Mouse (Mus musculus): ENCODE results near the gene Higd1b. TPM values are rescaled to one million over a fixed set of nuclear protein-coding genes. Genes with fewer than 3 reads are reported as not detected.

Higd1b gene
- total and polyA plus RNA-seq, 3 experiments: not detected

DNA sequence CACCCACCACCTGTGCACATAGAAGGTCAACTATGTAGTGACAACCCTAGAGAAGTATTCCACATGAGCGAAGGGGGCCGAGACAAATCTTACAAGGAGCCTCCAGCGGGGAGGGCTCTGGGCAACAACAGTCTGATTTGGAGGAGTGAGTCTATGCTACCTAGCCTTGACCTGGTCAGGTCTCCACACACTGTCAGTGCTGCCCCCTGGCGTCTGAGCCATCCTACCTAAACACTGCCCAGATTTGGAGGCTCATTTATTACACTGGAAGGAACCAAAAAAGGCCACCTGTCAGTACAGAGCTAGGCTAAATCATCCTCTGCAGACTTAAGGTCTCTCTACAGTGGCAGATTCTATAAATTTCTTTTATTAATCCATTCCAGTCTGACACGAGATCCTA, 16.2 kb downstream of the Higd1b start:
- Histone ChIP-seq H3K4me1 (ENCODE audit: control insufficient read depth in 1 of 2, insufficient read depth in 2 of 2) (no peaks in the 10 kb centered on the region), H3K79me2 (replicated peaks; ENCODE audit: control insufficient read depth, extremely low read depth, insufficient read depth, poor library complexity, severe bottlenecking) (no peaks in the 10 kb centered on the region), H3K4me2 (ENCODE audit: insufficient read depth, low read depth, poor library complexity, severe bottlenecking) (no peak overlapping the region), H3K9me3 (replicated peaks; ENCODE audit: low read length) (no peaks in the 10 kb centered on the region), H3K4me3 (replicated peaks in 1 of 3; ENCODE audit: low read depth in 2 of 3, low read length in 2 of 3, poor library complexity in 1 of 3) (no peak overlapping the region), H3K36me3 (replicated peaks in 1 of 2; ENCODE audit: control insufficient read depth in 1 of 2, insufficient read depth in 1 of 2, low read length in 1 of 2) (peaks cover 86 to 98% of the 10 kb centered on the region in 2 experiments), H3K27ac (ENCODE audit: insufficient read depth, low read depth) (no peak overlapping the region), H3K9ac (ENCODE audit: insufficient read depth, low read depth) (no peak overlapping the region), H3K27me3 (replicated peaks) (no peaks in the 10 kb centered on the region)
- dilution Hi-C loops (cut with MboI; ENCODE audit: extremely low pct_ligation_motif_present, extremely low pct_unique_long_range_greater_than_20kb, low sequenced_read_pairs) (no loop called here), in situ Hi-C loops (cut with MboI; ENCODE audit: low pct_ligation_motif_present, low pct_unique_long_range_greater_than_20kb, low sequenced_read_pairs) (no loop called here)
- DNase-seq (ENCODE audit: extremely low read depth): peak; percentile 48
- TF ChIP-seq CTCF (conservative IDR thresholded peaks at IDR 0.05 in 1 of 2, IDR thresholded peaks at IDR 0.05 in 1 of 2; ENCODE audit: low read depth in 2 of 2, low read length in 2 of 2) (peak; percentile 61 to 73; a peak in 3 of 4 replicates), KAT2A (IDR thresholded peaks at IDR 0.05; ENCODE audit: insufficient replicate concordance, low read length) (no peak), IRF4 (IDR thresholded peaks at IDR 0.05; ENCODE audit: low read depth, low read length) (no peak), JUND (conservative IDR thresholded peaks at IDR 0.05; ENCODE audit: low read depth, low read length) (no peak), SMC3 (IDR thresholded peaks at IDR 0.05; ENCODE audit: low read depth, low read length) (peak; percentile 80), RAD21 (IDR thresholded peaks at IDR 0.05; ENCODE audit: low read depth, low read length) (peak; percentile 26)

GRCm38 (mm10) chr11:102853760-102854159, 18.1 kb downstream of the Higd1b start:
- Histone ChIP-seq H3K4me1 (ENCODE audit: control insufficient read depth in 1 of 2, insufficient read depth in 2 of 2) (no peaks in the 10 kb centered on the region), H3K36me3 (replicated peaks in 1 of 2; ENCODE audit: control insufficient read depth in 1 of 2, insufficient read depth in 1 of 2, low read length in 1 of 2) (peaks cover 85 to 97% of the 10 kb centered on the region in 2 experiments), H3K27ac (ENCODE audit: insufficient read depth, low read depth) (no peak overlapping the region), H3K4me2 (ENCODE audit: insufficient read depth, low read depth, poor library complexity, severe bottlenecking) (no peak overlapping the region), H3K9me3 (replicated peaks; ENCODE audit: low read length) (no peaks in the 10 kb centered on the region), H3K4me3 (replicated peaks in 1 of 3; ENCODE audit: low read depth in 2 of 3, low read length in 2 of 3, poor library complexity in 1 of 3) (no peak overlapping the region), H3K79me2 (replicated peaks; ENCODE audit: control insufficient read depth, extremely low read depth, insufficient read depth, poor library complexity, severe bottlenecking) (no peaks in the 10 kb centered on the region), H3K27me3 (replicated peaks) (no peaks in the 10 kb centered on the region), H3K9ac (ENCODE audit: insufficient read depth, low read depth) (no peak overlapping the region)
- in situ Hi-C loops (cut with MboI; ENCODE audit: low pct_ligation_motif_present, low pct_unique_long_range_greater_than_20kb, low sequenced_read_pairs): no loop called here
- DNase-seq (ENCODE audit: extremely low read depth): peak; percentile 15
- TF ChIP-seq SMC3 (IDR thresholded peaks at IDR 0.05; ENCODE audit: low read depth, low read length): peak; percentile 26; the same call in 1 of the 2 replicates
- TF ChIP-seq MAFK (IDR thresholded peaks at IDR 0.05; ENCODE audit: insufficient replicate concordance, low read length): no peak
- no peak for TF ChIP-seq UBTF (IDR thresholded peaks at IDR 0.05; ENCODE audit: low read depth, low read length)
- TF ChIP-seq USF1 (IDR thresholded peaks at IDR 0.05; ENCODE audit: low read depth, low read length): no peak
- no peak for TF ChIP-seq CHD2 (IDR thresholded peaks at IDR 0.05; ENCODE audit: low read length)
- TF ChIP-seq CTCF (conservative IDR thresholded peaks at IDR 0.05 in 1 of 2, IDR thresholded peaks at IDR 0.05 in 1 of 2; ENCODE audit: low read depth in 2 of 2, low read length in 2 of 2): peak; percentile 50 to 68
- peak; percentile 53 for TF ChIP-seq RAD21 (IDR thresholded peaks at IDR 0.05; ENCODE audit: low read depth, low read length)
- no peak for TF ChIP-seq ZNF384 (IDR thresholded peaks at IDR 0.05; ENCODE audit: low read depth, low read length)
- no peak for TF ChIP-seq KAT2A (IDR thresholded peaks at IDR 0.05; ENCODE audit: insufficient replicate concordance, low read length)
- dilution Hi-C loops (cut with MboI; ENCODE audit: extremely low pct_ligation_motif_present, extremely low pct_unique_long_range_greater_than_20kb, low sequenced_read_pairs): no loop called here

GRCm38 (mm10) chr11:102855941-102856340, 20.3 kb downstream of the Higd1b start:
- dilution Hi-C loops (cut with MboI; ENCODE audit: extremely low pct_ligation_motif_present, extremely low pct_unique_long_range_greater_than_20kb, low sequenced_read_pairs): no loop called here
- Histone ChIP-seq H3K9ac (ENCODE audit: insufficient read depth, low read depth) (no peak overlapping the region), H3K27ac (ENCODE audit: insufficient read depth, low read depth) (no peak overlapping the region), H3K79me2 (replicated peaks; ENCODE audit: control insufficient read depth, extremely low read depth, insufficient read depth, poor library complexity, severe bottlenecking) (no peaks in the 10 kb centered on the region), H3K4me2 (ENCODE audit: insufficient read depth, low read depth, poor library complexity, severe bottlenecking) (no peak overlapping the region), H3K4me1 (ENCODE audit: control insufficient read depth in 1 of 2, insufficient read depth in 2 of 2) (no peaks in the 10 kb centered on the region), H3K4me3 (replicated peaks in 1 of 3; ENCODE audit: low read depth in 2 of 3, low read length in 2 of 3, poor library complexity in 1 of 3) (no peak overlapping the region), H3K9me3 (replicated peaks; ENCODE audit: low read length) (no peaks in the 10 kb centered on the region), H3K27me3 (replicated peaks) (no peaks in the 10 kb centered on the region), H3K36me3 (replicated peaks in 1 of 2; ENCODE audit: control insufficient read depth in 1 of 2, insufficient read depth in 1 of 2, low read length in 1 of 2) (peaks cover 86 to 97% of the 10 kb centered on the region in 2 experiments)
- TF ChIP-seq TBP (conservative IDR thresholded peaks at IDR 0.05; ENCODE audit: low read depth, low read length) (no peak), MAFK (IDR thresholded peaks at IDR 0.05; ENCODE audit: insufficient replicate concordance, low read length) (no peak), RCOR1 (conservative IDR thresholded peaks at IDR 0.05; ENCODE audit: low read depth, low read length) (no peak)
- no peak for DNase-seq (ENCODE audit: extremely low read depth)
- in situ Hi-C loops (cut with MboI; ENCODE audit: low pct_ligation_motif_present, low pct_unique_long_range_greater_than_20kb, low sequenced_read_pairs): no loop called here
